Mouse (Mus musculus): Measurements from ENCODE around the gene Foxn3.

GRCm38 (mm10) chr12:99489001-99489592, 74.3 kb downstream of the Foxn3 start:
- no peak for TF ChIP-seq CTCF (IDR thresholded peaks at IDR 0.05; ENCODE audit: borderline replicate concordance, extremely low read depth, insufficient read depth, insufficient read length)
- TF ChIP-seq POLR2A (IDR thresholded peaks at IDR 0.05; ENCODE audit: borderline replicate concordance, extremely low read depth, insufficient read depth, insufficient read length, poor library complexity, severe bottlenecking) = no peak
